Mouse (Mus musculus): ENCODE measurements around the gene Smim11. TPM values are rescaled to one million over a fixed set of nuclear protein-coding genes. Genes with fewer than 3 reads are reported as not detected.

Gene Smim11
- polyA plus RNA-seq, 1 experiment = 99.4 TPM

DNA sequence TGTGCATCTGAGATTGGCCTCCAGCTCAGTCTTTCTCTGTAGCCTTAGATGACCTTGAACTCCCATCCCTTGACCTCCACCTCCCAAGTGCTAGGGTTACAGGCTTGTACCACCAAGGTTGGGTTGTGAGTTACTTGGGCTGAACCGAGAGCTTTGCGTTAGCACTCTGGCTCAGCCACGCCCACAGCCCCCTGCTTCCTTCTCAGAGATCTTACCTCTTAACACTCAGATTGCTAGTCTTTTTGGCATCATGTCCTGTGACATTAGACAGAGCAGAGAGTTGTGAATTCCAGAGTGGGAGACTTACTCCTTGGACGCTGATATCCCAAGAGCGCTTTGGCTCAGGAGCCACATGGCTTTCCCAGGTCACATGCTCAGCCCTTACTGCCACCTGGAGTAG is 1.4 kb downstream of the Smim11 start:
- TF ChIP-seq USF1 (IDR thresholded peaks at IDR 0.05; ENCODE audit: low read depth) (no peak), MYOD1 (IDR thresholded peaks at IDR 0.05; ENCODE audit: control insufficient read depth in 1 of 3, insufficient read length in 2 of 3, low read depth in 2 of 3) (no peak), SRF (IDR thresholded peaks at IDR 0.05; ENCODE audit: control insufficient read depth, insufficient read length, low read depth) (no peak), TCF12 (IDR thresholded peaks at IDR 0.05; ENCODE audit: insufficient read depth, poor library complexity, severe bottlenecking) (no peak), TCF3 (IDR thresholded peaks at IDR 0.05; ENCODE audit: insufficient read length, low read depth) (no peak), E2F4 (IDR thresholded peaks at IDR 0.05; ENCODE audit: insufficient read depth) (no peak), MYOG (IDR thresholded peaks at IDR 0.05; ENCODE audit: control insufficient read depth in 1 of 3, insufficient read depth in 1 of 3, insufficient read length in 2 of 3, low read depth in 2 of 3) (no peak), REST (IDR thresholded peaks at IDR 0.05; ENCODE audit: insufficient read depth, insufficient read length) (no peak), CEBPB (IDR thresholded peaks at IDR 0.05; ENCODE audit: insufficient read depth, poor library complexity, severe bottlenecking) (no peak), MAX (IDR thresholded peaks at IDR 0.05; ENCODE audit: low read depth) (no peak), POLR2AphosphoS2 (IDR thresholded peaks at IDR 0.05; ENCODE audit: insufficient read length, low read depth) (no peak), POLR2A (IDR thresholded peaks at IDR 0.05; ENCODE audit: insufficient read length, low read depth) (no peak)
- peaks cover 6% of the 10 kb centered on the region for H3K36me3 ChIP-seq (ENCODE audit: control insufficient read depth, insufficient read depth)
- H3K4me2 ChIP-seq (ENCODE audit: low read depth) = peak overlapping the region; percentile 94
- peak overlapping the region; percentile 88 for H3K4me3 ChIP-seq
- H3ac ChIP-seq (ENCODE audit: control insufficient read depth, insufficient read length) = no peak overlapping the region
- H3K27me3 ChIP-seq (ENCODE audit: control insufficient read depth, insufficient read depth, insufficient read length) = no peaks in the 10 kb centered on the region
- no peaks in the 10 kb centered on the region for H3K79me2 ChIP-seq (ENCODE audit: control insufficient read depth, insufficient read depth)

DNA sequence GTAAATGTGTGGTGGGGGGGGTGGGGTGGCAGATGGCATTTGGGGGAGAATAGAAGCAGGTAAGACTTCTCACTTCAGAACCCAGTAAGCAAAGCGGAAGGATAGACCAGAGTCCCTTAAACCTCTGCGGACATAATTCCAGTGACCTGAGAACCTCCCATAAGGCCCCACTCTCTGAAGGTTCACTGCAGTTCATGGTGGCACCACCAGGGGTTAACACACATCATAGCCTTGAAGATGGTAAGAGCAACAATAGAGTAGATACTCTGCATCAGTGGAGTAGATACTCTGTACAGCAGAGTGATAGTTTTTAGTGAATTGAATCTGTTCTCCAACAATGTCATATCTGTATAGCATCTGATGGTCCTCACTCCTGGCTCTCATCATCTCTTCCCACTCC is 4.4 kb downstream of the Smim11 start:
- Histone ChIP-seq H3K36me3 (ENCODE audit: control insufficient read depth, insufficient read depth) (peaks cover 7% of the 10 kb centered on the region), H3K4me2 (ENCODE audit: low read depth) (no peak overlapping the region), H3K4me3 (no peak overlapping the region), H3ac (ENCODE audit: control insufficient read depth, insufficient read length) (no peak overlapping the region), H3K27me3 (ENCODE audit: control insufficient read depth, insufficient read depth, insufficient read length) (no peaks in the 10 kb centered on the region), H3K79me2 (ENCODE audit: control insufficient read depth, insufficient read depth) (no peaks in the 10 kb centered on the region)
- TF ChIP-seq MYOG (IDR thresholded peaks at IDR 0.05; ENCODE audit: control insufficient read depth in 1 of 3, insufficient read depth in 1 of 3, insufficient read length in 2 of 3, low read depth in 2 of 3) (no peak), MAX (IDR thresholded peaks at IDR 0.05; ENCODE audit: low read depth) (no peak), CEBPB (IDR thresholded peaks at IDR 0.05; ENCODE audit: insufficient read depth, poor library complexity, severe bottlenecking) (no peak), USF1 (IDR thresholded peaks at IDR 0.05; ENCODE audit: low read depth) (no peak), SRF (IDR thresholded peaks at IDR 0.05; ENCODE audit: control insufficient read depth, insufficient read length, low read depth) (no peak), MYOD1 (IDR thresholded peaks at IDR 0.05; ENCODE audit: control insufficient read depth in 1 of 3, insufficient read length in 2 of 3, low read depth in 2 of 3) (no peak), E2F4 (IDR thresholded peaks at IDR 0.05; ENCODE audit: insufficient read depth) (no peak), POLR2A (IDR thresholded peaks at IDR 0.05; ENCODE audit: insufficient read length, low read depth) (no peak), TCF12 (IDR thresholded peaks at IDR 0.05; ENCODE audit: insufficient read depth, poor library complexity, severe bottlenecking) (no peak), POLR2AphosphoS2 (IDR thresholded peaks at IDR 0.05; ENCODE audit: insufficient read length, low read depth) (no peak), TCF3 (IDR thresholded peaks at IDR 0.05; ENCODE audit: insufficient read length, low read depth) (no peak), REST (IDR thresholded peaks at IDR 0.05; ENCODE audit: insufficient read depth, insufficient read length) (no peak)

GRCm38 (mm10) chr16:92307947-92308346 is 6.9 kb downstream of the Smim11 start:
- Histone ChIP-seq H3K79me2 (ENCODE audit: control insufficient read depth, insufficient read depth) (no peaks in the 10 kb centered on the region), H3K27me3 (ENCODE audit: control insufficient read depth, insufficient read depth, insufficient read length) (no peaks in the 10 kb centered on the region), H3ac (ENCODE audit: control insufficient read depth, insufficient read length) (no peak overlapping the region), H3K4me3 (no peak overlapping the region), H3K4me2 (ENCODE audit: low read depth) (no peak overlapping the region), H3K36me3 (ENCODE audit: control insufficient read depth, insufficient read depth) (peaks cover 7% of the 10 kb centered on the region)
- TF ChIP-seq POLR2AphosphoS2 (IDR thresholded peaks at IDR 0.05; ENCODE audit: insufficient read length, low read depth) (no peak), REST (IDR thresholded peaks at IDR 0.05; ENCODE audit: insufficient read depth, insufficient read length) (no peak), POLR2A (IDR thresholded peaks at IDR 0.05; ENCODE audit: insufficient read length, low read depth) (no peak), SRF (IDR thresholded peaks at IDR 0.05; ENCODE audit: control insufficient read depth, insufficient read length, low read depth) (no peak), E2F4 (IDR thresholded peaks at IDR 0.05; ENCODE audit: insufficient read depth) (no peak), USF1 (IDR thresholded peaks at IDR 0.05; ENCODE audit: low read depth) (no peak), MYOD1 (IDR thresholded peaks at IDR 0.05; ENCODE audit: control insufficient read depth in 1 of 3, insufficient read length in 2 of 3, low read depth in 2 of 3) (no peak), TCF3 (IDR thresholded peaks at IDR 0.05; ENCODE audit: insufficient read length, low read depth) (no peak), TCF12 (IDR thresholded peaks at IDR 0.05; ENCODE audit: insufficient read depth, poor library complexity, severe bottlenecking) (no peak), MYOG (IDR thresholded peaks at IDR 0.05; ENCODE audit: control insufficient read depth in 1 of 3, insufficient read depth in 1 of 3, insufficient read length in 2 of 3, low read depth in 2 of 3) (no peak), MAX (IDR thresholded peaks at IDR 0.05; ENCODE audit: low read depth) (no peak), CEBPB (IDR thresholded peaks at IDR 0.05; ENCODE audit: insufficient read depth, poor library complexity, severe bottlenecking) (no peak)

DNA sequence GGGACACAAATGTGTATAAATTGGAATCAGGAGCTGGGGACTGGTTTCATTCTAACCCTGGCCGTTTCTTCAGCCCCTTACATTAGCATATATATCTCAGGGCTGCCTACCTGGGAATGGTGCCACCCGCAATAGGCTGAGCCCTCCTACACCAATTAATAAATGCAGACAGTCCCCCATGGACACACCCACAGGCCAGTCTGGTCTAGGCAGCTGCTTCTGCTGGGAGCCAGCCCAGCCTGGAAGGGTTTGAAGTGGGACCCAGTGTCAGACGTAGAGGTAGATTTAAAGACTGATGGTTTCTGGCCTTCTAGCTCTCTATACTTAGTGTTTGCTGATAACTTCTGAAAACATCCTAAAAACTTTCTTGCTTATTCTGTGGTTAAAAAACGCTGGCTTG is 8.0 kb downstream of the Smim11 start:
- Histone ChIP-seq H3K27me3 (ENCODE audit: control insufficient read depth, insufficient read depth, insufficient read length) (no peaks in the 10 kb centered on the region), H3K4me3 (no peak overlapping the region), H3ac (ENCODE audit: control insufficient read depth, insufficient read length) (no peak overlapping the region), H3K79me2 (ENCODE audit: control insufficient read depth, insufficient read depth) (no peaks in the 10 kb centered on the region), H3K36me3 (ENCODE audit: control insufficient read depth, insufficient read depth) (peaks cover 7% of the 10 kb centered on the region), H3K4me2 (ENCODE audit: low read depth) (no peak overlapping the region)
- TF ChIP-seq MYOG (IDR thresholded peaks at IDR 0.05; ENCODE audit: control insufficient read depth in 1 of 3, insufficient read depth in 1 of 3, insufficient read length in 2 of 3, low read depth in 2 of 3) (peak in 1 of 3 experiments; percentile 3), TCF3 (IDR thresholded peaks at IDR 0.05; ENCODE audit: insufficient read length, low read depth) (no peak)
